Mouse (Mus musculus) forebrain, embryonic 10.5 days (tissue): ENCODE data around the gene Vgll2. TPM values are rescaled to one million over a fixed set of nuclear protein-coding genes. Genes with fewer than 3 reads are reported as not detected.

Experiments used
- DNase-seq: peaks from one replicate; pipeline ENCODE4 v3.0.0-alpha.2; 2017; ENCODE audit warnings: low spot score; ENCODE audit errors: extremely low spot score
- H3K27ac ChIP-seq: fragments of 300-500 bp; sonication (generic); 2 replicates; pipeline ENCODE4 v1.5.1; 2016; ENCODE audit warnings: mild to moderate bottlenecking
- H3K27me3 ChIP-seq: fragments of 300-500 bp; sonication (generic); 2 replicates; pipeline ENCODE4 v1.6.1; 2016; ENCODE audit warnings: mild to moderate bottlenecking; ENCODE audit not compliant: poor library complexity, severe bottlenecking
- H3K36me3 ChIP-seq: fragments of 300-500 bp; sonication (generic); replicated peaks from 2 replicates; pipeline ENCODE4 v1.6.1; 2016; ENCODE audit warnings: mild to moderate bottlenecking, moderate library complexity
- H3K4me1 ChIP-seq: fragments of 300-500 bp; sonication (generic); 2 replicates; pipeline ENCODE4 v1.6.1; 2016
- H3K4me3 ChIP-seq: fragments of 300-500 bp; sonication (generic); 2 replicates; pipeline ENCODE4 v1.5.1; 2016; ENCODE audit warnings: mild to moderate bottlenecking, moderate library complexity
- H3K9me3 ChIP-seq: fragments of 300-500 bp; sonication (generic); 2 replicates; pipeline ENCODE4 v1.6.1; 2016; ENCODE audit warnings: mild to moderate bottlenecking, moderate library complexity
- WGBS: fragments of 180-500 bp; shearing (Covaris S2); methylation state at CpG from one replicate; pipeline ENCODE4 v1.1.7; 2016; 5-methylcytosine and 5-hydroxymethylcytosine counted together
- polyA plus RNA-seq: library from polyadenylated mRNA; unstranded; fragments of >200 nt; fragmentation: Nextera tagmentation; extraction: Ambion mirVana; gene quantifications from 2 replicates; pipeline ENCODE4 v1.2.1, GENCODE M21; 2016

Vgll2 gene
- polyA plus RNA-seq, result 0.68 and 1.6 TPM in 2 replicates

DNA sequence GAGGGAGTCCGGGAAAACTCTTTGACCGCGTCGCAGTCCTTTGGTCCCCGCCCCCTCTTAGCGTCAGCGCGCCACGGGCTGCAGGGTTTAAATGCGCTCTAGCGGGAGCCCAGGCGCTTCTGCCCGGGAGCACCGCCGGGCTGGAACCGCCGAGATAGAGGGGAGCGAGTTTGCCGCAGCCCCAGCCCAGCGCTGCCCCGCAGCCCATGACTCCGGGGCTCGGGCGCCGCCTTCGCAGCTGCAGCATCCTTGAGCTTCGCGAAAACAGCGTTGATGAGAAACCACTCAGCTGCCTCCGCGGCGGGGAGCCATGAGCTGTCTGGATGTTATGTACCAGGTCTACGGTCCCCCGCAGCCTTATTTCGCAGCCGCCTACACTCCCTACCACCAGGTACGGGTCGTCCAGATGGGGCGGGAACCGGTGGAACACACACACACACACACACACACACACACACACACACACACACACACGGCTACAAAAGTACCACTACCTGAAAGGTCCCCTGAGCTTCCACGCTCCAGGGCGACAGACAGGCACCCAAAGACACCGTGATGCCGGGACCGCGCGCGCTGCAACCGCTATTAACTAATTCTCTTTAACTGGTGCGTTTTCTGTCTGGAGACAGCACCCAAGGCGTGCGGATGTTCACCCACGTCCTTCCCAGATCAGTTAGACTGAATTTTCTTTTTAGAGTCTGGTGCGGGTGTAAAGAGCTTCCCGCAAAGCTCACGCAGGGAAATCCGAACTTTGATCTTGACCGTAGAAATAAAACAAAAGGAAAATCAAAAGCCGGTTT is at the start of gene Vgll2:
Gene Vgll2, plus strand, starts transcription at position 90 of the 800 bp plus-strand sequence.
- Histone ChIP-seq H3K27ac (peak within 1 kb of the TSS; percentile 49; the same call in 1 of the 2 replicates), H3K4me3 (peak within 1 kb of the TSS; percentile 60), H3K27me3 (peaks cover 94% of the 10 kb centered on the region), H3K4me1 (peaks cover 27% of the 10 kb centered on the region), H3K36me3 (no peaks in the 10 kb centered on the region), H3K9me3 (no peaks in the 10 kb centered on the region)
- whole genome bisulfite sequencing, result under 1% methylated on average over 59 of the region's 60 CpGs
- DNase-seq, result peak; percentile 60

DNA sequence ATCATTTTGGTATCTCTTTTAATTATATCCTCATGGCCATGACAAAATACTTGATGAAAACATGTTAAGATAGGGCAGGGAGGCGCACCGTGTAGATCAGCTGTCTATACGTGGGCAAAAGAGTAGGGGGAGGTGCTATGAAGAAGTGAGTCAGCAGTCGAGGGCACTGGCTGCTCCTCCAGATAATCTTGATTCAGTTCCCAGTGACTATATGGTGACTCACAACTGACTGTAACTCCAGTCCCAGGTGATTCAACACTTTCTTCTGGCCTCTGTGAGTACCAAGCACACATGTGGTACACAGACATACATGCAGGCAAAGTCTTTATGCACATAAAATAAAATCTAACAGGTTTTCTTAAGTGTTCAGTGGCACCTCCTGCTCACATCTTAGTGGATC is 47.2 kb upstream of the Vgll2 start:
- Histone ChIP-seq H3K27me3 (no peaks in the 10 kb centered on the region), H3K27ac (no peak overlapping the region), H3K9me3 (no peaks in the 10 kb centered on the region), H3K4me3 (no peak overlapping the region), H3K36me3 (no peaks in the 10 kb centered on the region), H3K4me1 (no peaks in the 10 kb centered on the region)
- no peak for DNase-seq
- 86% methylated on average over 4 of the region's 4 CpGs for WGBS

GRCm38 (mm10) chr10:51975587-51975986 is 46.7 kb upstream of the Vgll2 start:
- Histone ChIP-seq H3K27me3 (no peaks in the 10 kb centered on the region), H3K27ac (no peak overlapping the region), H3K36me3 (no peaks in the 10 kb centered on the region), H3K4me3 (no peak overlapping the region), H3K4me1 (no peaks in the 10 kb centered on the region), H3K9me3 (no peaks in the 10 kb centered on the region)
- no peak for DNase-seq
- 89% methylated on average over 3 of the region's 3 CpGs for WGBS

GRCm38 (mm10) chr10:51981651-51982050 is 40.7 kb upstream of the Vgll2 start:
- no peaks in the 10 kb centered on the region for H3K27me3 ChIP-seq
- H3K4me1 ChIP-seq, result no peaks in the 10 kb centered on the region
- H3K9me3 ChIP-seq, result no peaks in the 10 kb centered on the region
- no peak overlapping the region for H3K4me3 ChIP-seq
- WGBS, result 90% methylated on average over 6 of the region's 6 CpGs
- H3K36me3 ChIP-seq, result no peaks in the 10 kb centered on the region
- no peak overlapping the region for H3K27ac ChIP-seq
- DNase-seq, result no peak

DNA sequence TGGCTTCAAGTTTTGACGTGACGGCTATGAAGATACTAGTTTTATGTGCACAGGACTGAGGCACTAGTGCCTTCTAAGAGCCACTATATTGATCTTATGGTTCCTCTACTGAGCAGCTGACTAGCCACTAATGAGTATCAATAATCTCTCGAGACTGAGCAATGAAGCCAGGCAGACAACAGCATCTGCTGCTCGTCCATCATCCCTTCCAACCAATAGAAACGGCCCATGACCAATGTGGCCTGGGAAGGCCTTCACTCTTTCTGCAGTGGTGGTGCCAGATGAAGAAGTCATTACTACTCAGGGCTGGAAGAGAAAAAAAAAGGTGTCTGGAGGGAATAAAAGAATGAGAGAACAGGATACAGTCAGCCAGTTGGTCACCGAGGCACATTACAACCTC is 39.9 kb upstream of the Vgll2 start:
- no peaks in the 10 kb centered on the region for H3K4me1 ChIP-seq
- H3K27me3 ChIP-seq, result no peaks in the 10 kb centered on the region
- 92% methylated on average over 6 of the region's 6 CpGs for WGBS
- no peak overlapping the region for H3K27ac ChIP-seq
- no peak overlapping the region for H3K4me3 ChIP-seq
- no peaks in the 10 kb centered on the region for H3K9me3 ChIP-seq
- no peak for DNase-seq
- H3K36me3 ChIP-seq, result no peaks in the 10 kb centered on the region

GRCm38 (mm10) chr10:52018471-52018870 is 3.8 kb upstream of the Vgll2 start:
- no peaks in the 10 kb centered on the region for H3K36me3 ChIP-seq
- no peak for DNase-seq
- H3K4me3 ChIP-seq, result no peak overlapping the region
- H3K4me1 ChIP-seq, result peaks cover 20% of the 10 kb centered on the region
- H3K27me3 ChIP-seq, result peaks cover 53% of the 10 kb centered on the region
- WGBS, result 78% methylated on average over 1 of the region's 1 CpGs
- no peaks in the 10 kb centered on the region for H3K9me3 ChIP-seq
- no peak overlapping the region for H3K27ac ChIP-seq

DNA sequence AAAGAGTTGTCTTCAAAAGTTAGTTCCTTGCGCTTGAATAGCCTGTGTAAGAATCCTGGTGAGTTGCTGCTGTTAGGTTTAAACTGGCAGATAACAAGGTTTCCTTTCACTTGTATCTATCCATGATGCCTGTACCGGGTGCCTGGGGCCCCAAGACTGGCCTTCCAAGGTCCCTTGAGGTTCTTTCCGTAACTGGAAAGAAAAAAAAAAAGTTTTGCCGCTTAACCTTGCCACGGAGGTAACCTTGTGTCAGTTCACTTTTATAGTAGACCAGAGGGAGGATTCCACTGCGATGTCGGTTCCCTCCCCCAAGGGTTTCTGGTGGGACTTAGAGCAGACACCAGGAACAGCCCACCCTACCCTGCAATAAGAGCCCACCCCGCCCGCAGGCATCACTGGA is 1.1 kb upstream of the Vgll2 start:
- H3K4me1 ChIP-seq, result peaks cover 20% of the 10 kb centered on the region
- WGBS, result under 1% methylated on average over 9 of the region's 9 CpGs
- H3K27ac ChIP-seq, result no peak overlapping the region
- peak; percentile 21 for DNase-seq
- no peaks in the 10 kb centered on the region for H3K36me3 ChIP-seq
- H3K27me3 ChIP-seq, result peaks cover 81% of the 10 kb centered on the region
- H3K4me3 ChIP-seq, result no peak overlapping the region
- no peaks in the 10 kb centered on the region for H3K9me3 ChIP-seq

- Histone ChIP-seq H3K27me3 (peaks cover 87% of the 10 kb centered on the region), H3K4me1 (peaks cover 20% of the 10 kb centered on the region), H3K4me3 (peak overlapping the region; percentile 60), H3K36me3 (no peaks in the 10 kb centered on the region), H3K9me3 (no peaks in the 10 kb centered on the region), H3K27ac (0 out of 2 replicates have a peak overlapping the region, but pooled peaks have one; percentile 49)
- WGBS, result under 1% methylated on average over 15 of the region's 15 CpGs
- DNase-seq, result peak; percentile 48
Measured at GRCm38 (mm10) chr10:52021736-52022394, 437 bp upstream of the Vgll2 start.

- Histone ChIP-seq H3K4me1 (peaks cover 32% of the 10 kb centered on the region), H3K4me3 (peak overlapping the region; percentile 60), H3K36me3 (no peaks in the 10 kb centered on the region), H3K27me3 (peaks cover 100% of the 10 kb centered on the region), H3K27ac (no peak overlapping the region), H3K9me3 (no peaks in the 10 kb centered on the region)
- 2% methylated on average over 17 of the region's 17 CpGs for WGBS
- DNase-seq, result peak; percentile 41
Measured at GRCm38 (mm10) chr10:52023213-52024052, 1.1 kb downstream of the Vgll2 start.

- H3K27ac ChIP-seq, result no peak overlapping the region
- H3K9me3 ChIP-seq, result no peaks in the 10 kb centered on the region
- peak; percentile 16 for DNase-seq
- H3K36me3 ChIP-seq, result no peaks in the 10 kb centered on the region
- 8% methylated on average over 2 of the region's 2 CpGs for WGBS
- H3K4me3 ChIP-seq, result no peak overlapping the region
- peaks cover 34% of the 10 kb centered on the region for H3K4me1 ChIP-seq
- peaks cover 100% of the 10 kb centered on the region for H3K27me3 ChIP-seq
Measured at GRCm38 (mm10) chr10:52024053-52024410, 1.7 kb downstream of the Vgll2 start.

DNA sequence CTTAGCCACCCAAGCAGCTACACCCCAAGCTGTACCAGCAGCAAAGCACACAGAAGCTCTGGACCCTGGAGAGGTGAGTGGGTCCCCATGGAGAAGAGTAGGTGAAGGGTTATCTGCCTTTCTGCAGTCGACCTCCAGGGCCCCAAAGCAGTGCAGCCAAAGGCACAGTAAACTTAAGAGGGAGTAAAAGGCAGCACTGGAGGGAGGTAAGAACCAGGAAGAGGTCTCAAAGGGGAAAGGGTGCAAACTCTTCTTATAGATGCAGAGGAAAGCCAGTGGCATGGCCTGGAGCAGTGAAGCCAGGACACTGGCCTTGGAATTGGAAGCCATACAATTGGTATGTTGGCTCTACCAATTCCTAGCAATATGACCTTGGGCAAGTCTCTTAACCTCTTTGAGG is 3.0 kb downstream of the Vgll2 start:
- Histone ChIP-seq H3K36me3 (no peaks in the 10 kb centered on the region), H3K9me3 (no peaks in the 10 kb centered on the region), H3K4me1 (peaks cover 41% of the 10 kb centered on the region), H3K4me3 (no peak overlapping the region), H3K27ac (no peak overlapping the region), H3K27me3 (peaks cover 100% of the 10 kb centered on the region)
- WGBS, result 0% methylated on average over 1 of the region's 1 CpGs
- DNase-seq, result peak; percentile 21

DNA sequence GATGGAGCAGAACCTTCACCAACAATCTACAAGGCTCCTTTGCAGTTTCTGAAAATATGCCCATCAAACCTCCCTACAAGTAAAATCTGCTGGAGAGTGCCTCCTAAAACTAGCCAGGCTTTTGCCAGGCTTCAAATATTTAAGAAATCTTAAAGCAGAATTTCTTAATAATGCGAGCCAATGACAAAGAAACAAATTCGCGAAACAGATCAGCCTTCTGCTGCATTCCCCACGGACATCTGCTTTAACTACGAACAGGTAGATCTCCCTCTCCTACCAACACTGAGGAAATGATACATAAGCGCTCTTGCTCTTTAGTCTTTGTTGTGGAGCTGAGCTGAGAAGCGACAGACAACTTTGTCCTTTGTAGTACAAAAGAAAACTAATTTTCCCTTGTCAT is 3.5 kb downstream of the Vgll2 start:
- WGBS, result 4% methylated on average over 7 of the region's 7 CpGs
- no peak overlapping the region for H3K4me3 ChIP-seq
- no peaks in the 10 kb centered on the region for H3K36me3 ChIP-seq
- no peaks in the 10 kb centered on the region for H3K9me3 ChIP-seq
- no peak overlapping the region for H3K27ac ChIP-seq
- H3K4me1 ChIP-seq, result peaks cover 41% of the 10 kb centered on the region
- DNase-seq, result no peak
- peaks cover 100% of the 10 kb centered on the region for H3K27me3 ChIP-seq
